Mouse (Mus musculus) liver, embryonic 14.5 days (tissue): ENCODE results near the gene Smyd1.

ENCODE experiments used
- CTCF ChIP-seq: IDR thresholded peaks from 2 replicates; pipeline ENCODE4 v1.5.1; 2016; ENCODE audit warnings: antibody characterized with exemption, low read depth, control low read depth
- EP300 ChIP-seq: IDR thresholded peaks from 2 replicates; pipeline ENCODE4 v1.6.1; 2016; ENCODE audit warnings: antibody characterized with exemption, low read depth

DNA sequence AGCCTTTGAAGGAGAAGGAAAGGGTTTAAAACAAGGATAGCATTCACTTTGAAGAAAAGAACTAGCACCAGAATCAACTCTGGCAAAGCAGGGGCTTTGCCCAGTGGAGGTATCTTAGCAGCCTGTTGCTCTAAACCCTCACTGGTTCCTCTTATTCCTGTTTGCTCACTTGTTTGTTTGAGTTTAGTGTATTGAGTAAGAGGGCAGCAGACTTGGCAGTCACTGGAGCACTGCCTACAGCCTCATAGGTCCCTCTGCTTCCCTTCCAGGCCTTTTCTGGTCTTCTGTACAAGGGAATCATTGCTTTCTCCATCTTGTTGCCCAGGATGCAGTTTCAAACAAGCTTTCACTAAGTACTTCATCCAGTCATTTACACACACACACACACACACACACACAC is 125.9 kb downstream of the Smyd1 start:
- TF ChIP-seq CTCF (no peak), EP300 (no peak)
